ENCODE assay signal across 16 mouse cellular contexts in the genomic region with DNA sequence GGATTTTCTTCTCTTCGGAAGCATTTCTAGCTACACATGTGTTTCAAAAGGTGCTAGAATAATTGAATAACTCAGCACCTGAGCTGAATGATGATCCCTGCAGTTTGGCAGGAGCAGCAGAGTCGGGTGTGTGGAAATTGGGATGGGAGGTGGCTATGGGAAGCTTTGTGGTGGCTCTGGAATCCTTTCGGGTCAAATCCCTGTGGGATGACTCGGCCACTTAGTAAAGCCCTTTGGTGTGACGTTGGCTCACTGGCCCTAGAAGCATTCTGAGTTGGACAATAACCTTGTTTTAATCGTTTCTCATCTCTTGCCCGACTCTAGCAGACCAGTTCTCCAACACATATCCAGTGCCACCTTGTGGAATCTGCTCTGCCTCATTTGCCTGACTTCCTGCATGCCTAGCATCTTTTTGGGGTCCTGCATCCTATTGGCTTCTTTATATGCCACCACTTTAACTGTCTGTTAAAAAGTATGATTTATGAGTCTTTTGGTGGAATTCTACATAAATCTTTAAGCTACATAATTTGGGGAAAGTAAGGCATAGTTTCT.
A peak's percentile ranks its signal among the peaks of the same experiment; 100 is the strongest.
DNase-seq lines count a peak whose midpoint lies in the region; ATAC-seq lines count a peak whose summit lies in the region.
"Had no signal": no experiment of that assay in that cellular context is flagged by ENCODE, and none has a peak within 500 bp of the region (broad histone marks: within the 10 kb centered on the region; RNA-seq: fewer than 3 reads in every experiment).

No protein-coding gene starts in this region.

- no peaks in the 10 kb centered on the region for H3K9me3 ChIP-seq in hindbrain, embryonic 14.5 days (ENCODE audit: control insufficient read depth, low read length)
- H3K9me3 ChIP-seq in hindbrain, embryonic 16.5 days (ENCODE audit: control insufficient read depth, low read length): no peaks in the 10 kb centered on the region
- H3K9me3 ChIP-seq in midbrain, embryonic 15.5 days: no peaks in the 10 kb centered on the region
- H3K9me3 ChIP-seq in midbrain, embryonic 10.5 days (replicated peaks): no peaks in the 10 kb centered on the region
- H3K9me3 ChIP-seq: embryonic facial prominence, embryonic 13.5 days; forebrain, embryonic 10.5 days; limb, embryonic 15.5 days; megakaryocyte, embryonic 14.5 days had no signal

- WGBS in hindbrain, embryonic 14.5 days: 72% methylated on average over 7 of the region's 7 CpGs
- 76% methylated on average over 7 of the region's 7 CpGs for WGBS in hindbrain, embryonic 16.5 days
- 59% methylated on average over 7 of the region's 7 CpGs for WGBS in midbrain, embryonic 15.5 days
- WGBS in midbrain, embryonic 10.5 days: 82% methylated on average over 7 of the region's 7 CpGs

- peak; percentile 37 to 55 for DNase-seq in cerebellum, adult 18-20 months
- no peak for DNase-seq in cerebellum, adult 11-12 months
- DNase-seq in hindbrain, embryonic 14.5 days (ENCODE audit: low spot score): peak; percentile 40
- DNase-seq in midbrain, embryonic 10.5 days (ENCODE audit: low spot score): no peak
- DNase-seq in urinary bladder, postnatal 14 days (ENCODE audit: low spot score): no peak
- DNase-seq in left cerebral cortex, adult 18-20 months (ENCODE audit: low spot score in 2 of 2): no peak
- DNase-seq: adrenal gland, postnatal 36 days; heart, postnatal 36 days; kidney, adult 11 months; lung, adult 2 months had no signal

- H3K27me3 ChIP-seq in hindbrain, embryonic 14.5 days (ENCODE audit: control insufficient read depth, insufficient read depth, low read length): no peaks in the 10 kb centered on the region
- H3K27me3 ChIP-seq in hindbrain, embryonic 16.5 days (replicated peaks; ENCODE audit: control insufficient read depth, insufficient read depth, low read length): no peaks in the 10 kb centered on the region
- H3K27me3 ChIP-seq in midbrain, embryonic 15.5 days (replicated peaks): no peaks in the 10 kb centered on the region
- no peaks in the 10 kb centered on the region for H3K27me3 ChIP-seq in midbrain, embryonic 10.5 days (ENCODE audit: low read depth, poor library complexity, severe bottlenecking)
- H3K27me3 ChIP-seq: embryonic facial prominence, embryonic 13.5 days; limb, embryonic 15.5 days had no signal

- peaks cover 58% of the 10 kb centered on the region for H3K36me3 ChIP-seq in hindbrain, embryonic 14.5 days (replicated peaks; ENCODE audit: control insufficient read depth, insufficient read depth)
- peaks cover 5% of the 10 kb centered on the region; the same call in 1 of the 2 replicates for H3K36me3 ChIP-seq in hindbrain, embryonic 16.5 days (ENCODE audit: control insufficient read depth, insufficient read depth, low read length)
- peaks cover 19% of the 10 kb centered on the region; the same call in 1 of the 2 replicates for H3K36me3 ChIP-seq in midbrain, embryonic 15.5 days (replicated peaks)
- H3K36me3 ChIP-seq in midbrain, embryonic 10.5 days: peaks cover 91% of the 10 kb centered on the region
- H3K36me3 ChIP-seq: limb, embryonic 15.5 days had no signal

- H3K27ac ChIP-seq in hindbrain, embryonic 14.5 days: no peak overlapping the region
- no peak overlapping the region for H3K27ac ChIP-seq in hindbrain, embryonic 16.5 days (ENCODE audit: low read depth, low read length)
- H3K27ac ChIP-seq in midbrain, embryonic 15.5 days: peak overlapping the region; percentile 52
- H3K27ac ChIP-seq in midbrain, embryonic 10.5 days (replicated peaks): no peak overlapping the region
- H3K27ac ChIP-seq: embryonic facial prominence, embryonic 13.5 days; forebrain, embryonic 10.5 days; limb, embryonic 15.5 days had no signal

- H3K4me1 ChIP-seq in hindbrain, embryonic 14.5 days (replicated peaks; ENCODE audit: control insufficient read depth, insufficient read depth, low read length): no peaks in the 10 kb centered on the region
- no peaks in the 10 kb centered on the region for H3K4me1 ChIP-seq in hindbrain, embryonic 16.5 days (ENCODE audit: control insufficient read depth, insufficient read depth, low read depth, low read length)
- H3K4me1 ChIP-seq in midbrain, embryonic 15.5 days: peaks cover 13% of the 10 kb centered on the region
- no peaks in the 10 kb centered on the region for H3K4me1 ChIP-seq in midbrain, embryonic 10.5 days
- H3K4me1 ChIP-seq: limb, embryonic 15.5 days had no signal

- no peak overlapping the region for H3K4me2 ChIP-seq in hindbrain, embryonic 14.5 days (replicated peaks)
- no peak overlapping the region for H3K4me2 ChIP-seq in hindbrain, embryonic 16.5 days (ENCODE audit: low read length)
- no peak overlapping the region for H3K4me2 ChIP-seq in midbrain, embryonic 15.5 days
- H3K4me2 ChIP-seq: embryonic facial prominence, embryonic 13.5 days; limb, embryonic 15.5 days had no signal

- H3K4me3 ChIP-seq in hindbrain, embryonic 14.5 days (replicated peaks; ENCODE audit: low read length): no peak overlapping the region
- no peak overlapping the region for H3K4me3 ChIP-seq in hindbrain, embryonic 16.5 days (ENCODE audit: low read length)
- no peak overlapping the region for H3K4me3 ChIP-seq in midbrain, embryonic 15.5 days
- no peak overlapping the region for H3K4me3 ChIP-seq in midbrain, embryonic 10.5 days
- H3K4me3 ChIP-seq: embryonic facial prominence, embryonic 13.5 days; forebrain, embryonic 10.5 days; limb, embryonic 15.5 days; megakaryocyte, embryonic 14.5 days had no signal

- no peak for ATAC-seq in hindbrain, embryonic 14.5 days (ENCODE audit: low FRiP score)
- ATAC-seq in hindbrain, embryonic 16.5 days: no peak
- no peak for ATAC-seq in midbrain, embryonic 15.5 days (replicated peaks)

- H3K9ac ChIP-seq in hindbrain, embryonic 14.5 days: no peak overlapping the region
- H3K9ac ChIP-seq in hindbrain, embryonic 16.5 days (ENCODE audit: low read depth, low read length): no peak overlapping the region
- H3K9ac ChIP-seq in midbrain, embryonic 15.5 days: no peak overlapping the region
- H3K9ac ChIP-seq: embryonic facial prominence, embryonic 13.5 days; limb, embryonic 15.5 days had no signal

Comparison
In these comparisons a context has a peak if more than half of its experiments do, and no peak if none do; other contexts are left out.
1. DNase-seq: peak in cerebellum, adult 18-20 months (2 of 2) and hindbrain, embryonic 14.5 days (single experiment); none in cerebellum, adult 11-12 months (single experiment), midbrain, embryonic 10.5 days (single experiment), urinary bladder, postnatal 14 days (single experiment) and left cerebral cortex, adult 18-20 months (0 of 2).